Mouse (Mus musculus): ENCODE measurements around the gene Ccdc146.

Ccdc146 gene

GRCm38 (mm10) chr5:21391616-21392384 is 32.7 kb downstream of the Ccdc146 start:
- in situ Hi-C loops (cut with MboI; ENCODE audit: low pct_unique_long_range_greater_than_20kb in 1 of 2, low sequenced_read_pairs in 2 of 2, unreplicated experiment in 1 of 2) = no loop called here

GRCm38 (mm10) chr5:21388855-21389254 is 35.6 kb downstream of the Ccdc146 start:
- in situ Hi-C loops (cut with MboI; ENCODE audit: low pct_unique_long_range_greater_than_20kb in 1 of 2, low sequenced_read_pairs in 2 of 2, unreplicated experiment in 1 of 2) = no loop called here

GRCm38 (mm10) chr5:21387340-21387739 is 37.1 kb downstream of the Ccdc146 start:
- in situ Hi-C loops (cut with MboI; ENCODE audit: low pct_unique_long_range_greater_than_20kb in 1 of 2, low sequenced_read_pairs in 2 of 2, unreplicated experiment in 1 of 2) = no loop called here

GRCm38 (mm10) chr5:21386432-21386831 is 38.0 kb downstream of the Ccdc146 start:
- in situ Hi-C loops (cut with MboI; ENCODE audit: low pct_unique_long_range_greater_than_20kb in 1 of 2, low sequenced_read_pairs in 2 of 2, unreplicated experiment in 1 of 2) = no loop called here

- in situ Hi-C loops (cut with MboI; ENCODE audit: low pct_unique_long_range_greater_than_20kb in 1 of 2, low sequenced_read_pairs in 2 of 2, unreplicated experiment in 1 of 2) = no loop called here
Observed at GRCm38 (mm10) chr5:21384976-21385375, 39.5 kb downstream of the Ccdc146 start.

- in situ Hi-C loops (cut with MboI; ENCODE audit: low pct_unique_long_range_greater_than_20kb in 1 of 2, low sequenced_read_pairs in 2 of 2, unreplicated experiment in 1 of 2) = no loop called here
Observed at GRCm38 (mm10) chr5:21384252-21384960, 40.1 kb downstream of the Ccdc146 start.

GRCm38 (mm10) chr5:21383392-21384251 is 40.9 kb downstream of the Ccdc146 start:
- in situ Hi-C loops (cut with MboI; ENCODE audit: low pct_unique_long_range_greater_than_20kb in 1 of 2, low sequenced_read_pairs in 2 of 2, unreplicated experiment in 1 of 2) = no loop called here

- in situ Hi-C loops (cut with MboI; ENCODE audit: low pct_unique_long_range_greater_than_20kb in 1 of 2, low sequenced_read_pairs in 2 of 2, unreplicated experiment in 1 of 2) = no loop called here
Observed at GRCm38 (mm10) chr5:21382678-21383077, 41.8 kb downstream of the Ccdc146 start.

- in situ Hi-C loops (cut with MboI; ENCODE audit: low pct_unique_long_range_greater_than_20kb in 1 of 2, low sequenced_read_pairs in 2 of 2, unreplicated experiment in 1 of 2) = no loop called here
Observed at GRCm38 (mm10) chr5:21381986-21382385, 42.5 kb downstream of the Ccdc146 start.

- in situ Hi-C loops (cut with MboI; ENCODE audit: low pct_unique_long_range_greater_than_20kb in 1 of 2, low sequenced_read_pairs in 2 of 2, unreplicated experiment in 1 of 2) = no loop called here
Observed at GRCm38 (mm10) chr5:21378397-21378796, 46.1 kb downstream of the Ccdc146 start.

- in situ Hi-C loops (cut with MboI; ENCODE audit: low pct_unique_long_range_greater_than_20kb in 1 of 2, low sequenced_read_pairs in 2 of 2, unreplicated experiment in 1 of 2) = no loop called here
Observed at GRCm38 (mm10) chr5:21376935-21377334, 47.5 kb downstream of the Ccdc146 start.

- in situ Hi-C loops (cut with MboI; ENCODE audit: low pct_unique_long_range_greater_than_20kb in 1 of 2, low sequenced_read_pairs in 2 of 2, unreplicated experiment in 1 of 2) = no loop called here
Observed at GRCm38 (mm10) chr5:21373180-21373518, 51.3 kb downstream of the Ccdc146 start.

- in situ Hi-C loops (cut with MboI; ENCODE audit: low pct_unique_long_range_greater_than_20kb in 1 of 2, low sequenced_read_pairs in 2 of 2, unreplicated experiment in 1 of 2) = no loop called here
Observed at GRCm38 (mm10) chr5:21372493-21373179, 51.8 kb downstream of the Ccdc146 start, which contains the start of gene Fgl2. TSS of gene Fgl2 (plus strand) at chr5:21372642.

GRCm38 (mm10) chr5:21371920-21372319 is 52.6 kb downstream of the Ccdc146 start:
- in situ Hi-C loops (cut with MboI; ENCODE audit: low pct_unique_long_range_greater_than_20kb in 1 of 2, low sequenced_read_pairs in 2 of 2, unreplicated experiment in 1 of 2) = no loop called here

GRCm38 (mm10) chr5:21370218-21370947 is 54.1 kb downstream of the Ccdc146 start:
- in situ Hi-C loops (cut with MboI; ENCODE audit: low pct_unique_long_range_greater_than_20kb in 1 of 2, low sequenced_read_pairs in 2 of 2, unreplicated experiment in 1 of 2) = no loop called here

- in situ Hi-C loops (cut with MboI; ENCODE audit: low pct_unique_long_range_greater_than_20kb in 1 of 2, low sequenced_read_pairs in 2 of 2, unreplicated experiment in 1 of 2) = no loop called here
Observed at GRCm38 (mm10) chr5:21367514-21367913, 57.0 kb downstream of the Ccdc146 start.

- in situ Hi-C loops (cut with MboI; ENCODE audit: low pct_unique_long_range_greater_than_20kb in 1 of 2, low sequenced_read_pairs in 2 of 2, unreplicated experiment in 1 of 2) = no loop called here
Observed at GRCm38 (mm10) chr5:21366338-21367053, 58.0 kb downstream of the Ccdc146 start.
